Mouse (Mus musculus) heart, postnatal 10 days (tissue): ENCODE data around the gene Fam169b. TPM values are rescaled to one million over a fixed set of nuclear protein-coding genes. Genes with fewer than 3 reads are reported as not detected.
"Not testable (repeated sequence)": the region's sequence is repeated elsewhere in the genome, so short reads cannot be mapped to it uniquely, and the experiment has no call there.

Source experiments
- DNase-seq, 2 experiments: peaks; one replicate each; pipeline ENCODE4 v3.0.0; 2021
- intact Hi-C: fragments of 180-260 bp; cut with DNase I; formaldehyde crosslinking; loops from one replicate; pipeline ENCODE4 v1.15.1; 2025
- total RNA-seq, 2 experiments: library from RNA; stranded (reverse); gene quantifications; 2 replicates each; pipeline ENCODE4 v1.2.3; 2021

Gene Fam169b
- total RNA-seq, 2 experiments from 2014 or later = 0.17 to 0.55 TPM

- DNase-seq, intact Hi-C loops: not testable (repeated sequence)
Observed at GRCm38 (mm10) chr7:68283133-68283520, 9.5 kb downstream of the Fam169b start.

- no peak for DNase-seq
Observed at GRCm38 (mm10) chr7:68283776-68284175, 10.1 kb downstream of the Fam169b start.

GRCm38 (mm10) chr7:68285851-68286298 lies 12.2 kb downstream of the Fam169b start:
- peak in 1 of 2 experiments; percentile 19 for DNase-seq
- intact Hi-C loops = loop anchor here (5.0 kb wide), 1 partner anchor 64 kb away; no protein-coding TSS in a partner anchor

More at GRCm38 (mm10) chr7:68283776-68284175, 10.1 kb downstream of the Fam169b start:
- intact Hi-C loops = no loop called here

GRCm38 (mm10) chr7:68286526-68287481 lies 13.2 kb downstream of the Fam169b start:
- DNase-seq = peak in 1 of 2 experiments; percentile 28
- intact Hi-C loops = loop anchor here (5.0 kb wide), 1 partner anchor 65 kb away; no protein-coding TSS in a partner anchor

- intact Hi-C loops = loop anchor here (5.0 kb wide), 1 partner anchor 65 kb away; no protein-coding TSS in a partner anchor
Observed at GRCm38 (mm10) chr7:68287582-68287981, 13.9 kb downstream of the Fam169b start.

GRCm38 (mm10) chr7:68288000-68288399 lies 14.4 kb downstream of the Fam169b start:
- DNase-seq = not testable (repeated sequence)
- intact Hi-C loops = loop anchor here (5.0 kb wide), 1 partner anchor 66 kb away; no protein-coding TSS in a partner anchor

More at GRCm38 (mm10) chr7:68287582-68287981, 13.9 kb downstream of the Fam169b start:
- DNase-seq = no peak

DNA sequence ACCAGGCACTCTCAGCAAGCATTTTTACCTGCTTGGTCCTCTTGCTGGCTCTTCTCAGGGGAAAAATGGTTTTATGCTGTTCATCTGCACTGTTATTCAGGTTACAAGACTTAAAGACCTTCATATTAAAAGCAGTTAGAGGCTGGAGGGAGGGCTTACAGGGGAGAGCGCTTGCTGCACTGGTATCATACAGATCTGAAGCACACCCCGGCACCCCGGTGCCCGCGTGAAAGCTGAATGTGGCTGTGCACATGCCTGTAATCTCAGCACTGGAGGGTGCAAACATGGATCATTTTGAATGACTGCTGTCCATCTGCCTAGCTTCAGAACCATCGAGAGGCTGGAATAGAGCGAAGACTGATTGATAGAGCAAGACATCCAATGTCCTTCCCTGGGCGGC lies 15.4 kb downstream of the Fam169b start:
- intact Hi-C loops = loop anchor here (5.0 kb wide), 1 partner anchor 67 kb away; no protein-coding TSS in a partner anchor

GRCm38 (mm10) chr7:68291603-68292002 lies 18.0 kb downstream of the Fam169b start:
- no peak for DNase-seq
- intact Hi-C loops = no loop called here

More for the DNA sequence above, 15.4 kb downstream of the Fam169b start:
- no peak for DNase-seq

GRCm38 (mm10) chr7:68293997-68294789 lies 20.6 kb downstream of the Fam169b start:
- intact Hi-C loops = no loop called here
- no peak for DNase-seq

DNA sequence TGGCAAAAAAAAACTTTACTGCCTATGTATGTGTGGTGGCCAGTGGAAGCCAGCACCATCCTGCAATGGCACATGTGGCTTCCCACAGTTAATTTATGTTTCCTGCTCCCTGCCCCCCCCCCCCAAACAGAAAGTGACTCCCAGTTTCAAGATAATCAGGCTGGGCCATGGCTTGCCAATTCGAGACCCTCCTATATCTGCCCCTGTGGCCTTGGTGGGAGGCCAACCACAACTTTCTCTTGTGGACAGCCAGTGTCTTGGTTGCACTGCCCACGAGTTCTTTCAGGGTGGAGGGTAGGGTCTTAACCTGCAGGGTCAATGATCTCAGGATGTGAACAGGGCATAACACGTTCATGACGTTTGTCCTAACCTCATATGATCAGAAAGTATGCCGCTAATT lies 22.8 kb downstream of the Fam169b start:
- intact Hi-C loops = no loop called here
- no peak for DNase-seq

DNA sequence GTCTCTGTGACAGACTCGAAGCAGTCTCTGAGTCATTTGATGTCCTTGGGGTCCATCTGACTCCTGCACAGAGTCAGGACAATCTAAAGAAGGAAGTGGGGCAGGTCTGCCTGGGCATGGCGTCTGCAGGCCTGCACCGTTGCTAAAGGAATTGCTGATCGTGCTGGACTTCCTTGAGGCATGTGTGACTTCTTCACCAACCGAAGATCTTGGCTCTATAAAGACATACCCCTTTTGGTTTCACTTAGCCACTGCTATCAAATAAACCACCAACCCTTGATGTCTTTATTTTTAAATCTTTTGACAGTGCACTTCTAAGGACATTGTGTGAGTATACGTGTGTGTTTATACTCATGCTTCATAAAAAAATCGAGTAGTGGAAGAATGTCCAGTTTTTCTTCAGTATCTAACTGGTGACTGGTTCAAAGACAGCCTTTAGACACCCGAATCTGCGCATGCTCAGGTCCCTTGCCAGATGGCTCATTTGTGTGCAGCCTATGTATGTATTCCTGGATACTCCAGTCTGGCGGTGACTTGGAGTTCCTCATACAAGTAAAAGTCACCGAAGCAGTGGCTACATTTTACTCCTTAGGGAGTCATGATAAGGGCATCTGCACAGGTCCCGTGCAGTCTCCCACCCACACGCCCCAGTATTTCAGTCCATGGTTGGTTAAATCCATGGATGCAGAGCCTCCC lies 24.9 kb downstream of the Fam169b start:
- no peak for DNase-seq
- intact Hi-C loops = no loop called here

DNA sequence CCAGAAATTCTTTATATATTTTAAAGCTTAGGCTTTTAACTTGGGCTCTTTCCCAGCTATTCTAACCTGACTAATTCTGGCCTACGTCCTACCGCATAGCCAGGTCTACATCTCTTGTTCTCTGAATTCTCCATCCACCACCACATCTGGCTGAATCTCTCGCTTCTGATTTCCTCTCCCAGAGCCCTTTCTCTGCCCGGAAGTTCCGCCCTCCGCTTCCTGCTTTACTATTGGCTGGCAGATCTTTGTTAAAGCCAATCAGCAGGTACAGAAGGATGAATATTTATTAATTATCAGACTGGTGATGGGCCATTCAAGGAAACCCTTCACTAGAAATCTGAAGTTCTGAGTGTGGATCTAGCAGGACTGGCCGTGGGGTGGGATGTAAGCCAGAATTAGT lies 27.5 kb downstream of the Fam169b start:
- no peak for DNase-seq
- intact Hi-C loops = loop anchor here (5.0 kb wide), 4 partner anchors 104 to 349 kb away; partner anchors contain the start of gene Igf1r

DNA sequence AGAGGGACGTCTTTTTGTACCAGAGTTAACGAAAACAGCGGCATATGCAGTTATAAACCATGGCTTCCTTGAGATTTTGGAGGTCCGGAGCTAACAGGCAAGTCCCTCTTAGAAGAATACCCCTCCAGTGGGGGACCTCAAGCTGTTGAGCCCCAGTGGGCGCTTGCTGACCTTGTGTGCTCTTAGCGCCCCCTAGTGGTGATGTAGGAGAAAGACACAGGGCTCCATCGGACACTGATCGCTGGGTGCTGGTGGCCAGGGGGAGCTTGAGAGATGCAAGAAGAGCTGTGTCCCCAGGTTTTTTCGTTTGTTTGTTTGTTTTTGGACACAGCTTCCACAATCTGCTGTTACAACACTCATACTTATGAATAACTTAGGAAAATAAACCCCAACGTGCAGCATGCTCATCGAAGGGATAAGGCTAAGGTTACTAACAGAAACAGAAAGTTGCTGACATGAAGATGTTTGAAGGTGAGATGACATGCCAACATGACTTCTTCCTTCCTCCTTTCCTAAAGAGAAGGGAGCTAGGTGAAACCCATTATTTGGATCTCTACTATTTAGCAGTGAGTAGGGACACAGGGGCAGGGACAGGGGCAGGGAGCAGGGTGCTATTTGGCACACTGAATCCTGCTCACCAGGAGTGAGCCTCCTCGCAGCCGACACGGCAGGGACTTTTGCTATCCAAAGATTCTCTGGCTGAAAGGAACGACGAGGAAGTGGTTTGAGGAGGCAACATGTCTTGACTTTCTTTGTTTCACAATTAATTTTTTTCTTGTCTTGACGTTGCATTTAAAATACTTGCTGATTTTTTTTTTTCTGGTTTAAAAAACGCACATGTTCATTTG lies 29.2 kb downstream of the Fam169b start:
- DNase-seq = peak; percentile 76 to 87
- intact Hi-C loops = loop anchor here (1.0 to 5.0 kb wide), 6 partner anchors 40 to 515 kb away; partner anchors contain the start of gene Igf1r

DNA sequence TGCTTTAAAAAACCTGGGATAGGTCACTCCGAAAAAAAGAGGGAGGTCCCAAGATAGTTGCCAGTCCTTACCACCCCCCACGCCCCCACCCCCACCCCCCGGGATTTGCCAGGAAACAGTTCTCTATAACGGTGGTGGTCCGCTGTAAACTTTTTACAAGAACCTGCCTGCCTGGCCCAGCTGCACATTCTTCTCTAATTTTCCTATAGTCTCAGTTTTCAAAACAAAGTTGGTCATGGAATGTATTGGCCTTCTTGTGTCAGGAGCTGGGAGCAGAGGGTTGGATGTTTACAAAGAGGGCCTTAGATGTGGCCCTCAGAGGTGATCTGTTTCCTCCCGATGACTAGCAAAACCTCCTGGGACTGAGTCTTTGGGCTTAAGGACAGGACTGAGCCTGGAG lies 30.0 kb downstream of the Fam169b start:
- DNase-seq = no peak
- intact Hi-C loops = loop anchor here (2.0 to 5.0 kb wide), 5 partner anchors 41 to 351 kb away; partner anchors contain the start of gene Igf1r

DNA sequence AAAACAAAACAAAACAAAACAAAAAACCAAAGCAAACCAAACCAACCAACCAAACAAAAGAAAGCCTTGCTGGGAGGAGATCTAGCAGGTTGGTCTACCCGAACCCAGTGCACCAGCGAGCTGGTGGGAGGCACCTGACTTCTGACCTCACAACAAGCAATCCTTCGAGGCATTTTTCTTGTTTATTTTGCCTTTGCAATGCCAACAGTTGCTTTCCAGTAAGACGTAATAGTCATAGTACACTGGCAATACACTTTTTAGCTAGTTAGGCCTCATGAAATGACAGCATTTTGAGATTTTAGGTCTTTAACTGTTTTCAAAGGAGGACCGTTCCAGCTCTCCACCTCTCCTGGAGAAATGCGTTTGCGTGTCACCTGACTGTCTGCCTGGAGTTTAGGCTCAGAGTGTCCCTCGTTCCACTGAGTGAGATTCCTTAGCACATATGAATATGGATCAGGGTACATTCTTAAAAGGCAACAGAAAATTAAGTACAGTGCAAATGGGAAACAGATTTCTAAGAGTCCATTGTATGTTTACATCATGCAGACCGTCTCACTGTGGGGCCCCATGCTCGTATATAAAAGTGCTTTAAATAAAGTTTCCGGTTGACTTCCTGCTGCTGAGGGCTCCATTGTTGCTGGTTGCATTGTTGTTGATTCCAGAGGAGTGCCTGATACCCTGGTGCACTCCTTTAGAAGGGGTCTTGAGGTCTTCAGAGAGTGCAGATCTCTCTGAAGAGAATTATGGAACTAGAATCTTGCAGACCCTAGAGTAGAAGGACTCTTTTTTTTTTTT lies 32.3 kb downstream of the Fam169b start:
- DNase-seq = no peak
- intact Hi-C loops = loop anchor here (5.0 kb wide), 1 partner anchor 51 kb away; no protein-coding TSS in a partner anchor

DNA sequence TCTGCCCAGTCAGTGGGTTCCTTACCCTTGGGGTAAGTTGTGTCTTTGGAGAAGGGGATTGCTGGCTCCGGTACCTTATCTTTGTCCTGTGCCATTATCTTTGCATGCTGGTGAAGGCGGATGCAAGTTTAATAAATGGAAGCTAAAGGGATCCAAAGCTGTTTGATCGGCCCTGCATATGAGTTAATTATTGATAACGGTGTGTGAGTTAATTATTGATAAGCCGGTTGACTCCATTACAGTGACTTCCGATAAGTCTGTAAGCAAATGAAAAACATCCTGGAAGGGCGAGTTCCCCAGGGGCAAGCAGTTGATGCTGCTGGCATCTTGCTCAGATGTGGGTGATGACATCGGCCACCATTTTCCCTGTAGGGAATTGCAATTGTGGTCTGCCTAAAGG lies 33.1 kb downstream of the Fam169b start:
- DNase-seq = no peak
- intact Hi-C loops = loop anchor here (5.0 kb wide), 1 partner anchor 51 kb away; no protein-coding TSS in a partner anchor

DNA sequence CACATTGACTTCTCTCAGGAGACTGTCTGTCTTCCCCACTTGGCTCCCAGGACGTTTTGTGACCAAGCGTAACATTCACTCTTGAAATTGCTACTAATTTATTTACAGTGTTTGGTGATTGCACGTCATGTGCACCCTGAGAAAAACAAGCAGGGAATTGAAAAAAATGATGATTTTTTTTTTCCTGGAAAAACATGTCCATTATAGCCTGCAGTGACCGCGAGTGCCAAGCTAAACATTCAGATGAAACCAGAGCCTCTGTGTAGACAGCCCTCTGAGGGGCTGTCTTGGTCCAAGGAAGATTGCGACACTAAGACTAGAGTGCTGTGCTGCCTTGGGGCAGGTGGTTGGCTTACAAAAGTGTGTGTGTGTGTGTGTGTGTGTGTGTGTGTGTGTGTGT lies 37.8 kb downstream of the Fam169b start:
- intact Hi-C loops = no loop called here
- DNase-seq = peak; percentile 38 to 46

DNA sequence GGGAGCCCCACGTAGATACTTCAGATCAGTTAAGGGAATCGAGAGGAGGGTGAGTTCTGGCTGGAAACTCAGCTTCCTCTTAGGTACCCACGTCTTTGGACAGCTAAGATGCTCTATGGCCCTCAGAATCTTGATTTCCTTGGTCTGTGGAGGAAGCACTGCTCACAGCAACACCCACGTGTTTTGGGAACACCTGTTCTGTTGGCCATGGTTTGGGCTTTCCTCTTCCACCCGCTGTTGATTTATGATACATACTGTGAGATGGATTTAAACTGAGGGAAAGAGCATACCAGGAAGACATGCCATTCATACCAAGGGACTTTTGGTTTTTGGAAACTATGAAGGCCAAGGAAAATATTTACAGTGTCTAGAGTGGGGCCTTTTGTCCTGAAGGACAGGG lies 38.8 kb downstream of the Fam169b start:
- DNase-seq = no peak
- intact Hi-C loops = no loop called here
